Mouse (Mus musculus) brain, embryonic 14.5 days (tissue): Measurements from ENCODE around the gene Stat5b.

Experiments used
- CTCF ChIP-seq: fragments of 200-500 bp; IDR thresholded peaks from 2 replicates; pipeline ENCODE4 v1.5.1; 2012; ENCODE audit warnings: inconsistent platforms, mild to moderate bottlenecking, moderate library complexity, borderline replicate concordance; ENCODE audit not compliant: insufficient read depth, insufficient read length; ENCODE audit errors: extremely low read depth
- POLR2A ChIP-seq: fragments of 200-500 bp; IDR thresholded peaks from 2 replicates; pipeline ENCODE4 v1.6.1; 2012; ENCODE audit warnings: mild to moderate bottlenecking, inconsistent platforms, borderline replicate concordance; ENCODE audit not compliant: poor library complexity, insufficient read depth, insufficient read length, severe bottlenecking; ENCODE audit errors: extremely low read depth

- TF ChIP-seq POLR2A (no peak), CTCF (no peak)
Measured at GRCm38 (mm10) chr11:100736746-100737080, 113.8 kb downstream of the Stat5b start.
